Mouse (Mus musculus) left cerebral cortex, postnatal 36 days (tissue): Measurements from ENCODE around the gene Nbas. TPM values are rescaled to one million over a fixed set of nuclear protein-coding genes. Genes with fewer than 3 reads are reported as not detected.
A peak's percentile ranks its signal among the peaks of the same experiment; 100 is the strongest.

Experiments
- DNase-seq, 2 experiments: peaks; one replicate each; pipeline ENCODE4 v3.0.0; 2021 to 2022; ENCODE audit warnings: low spot score in 2 of 2, mixed read lengths in 1 of 2
- intact Hi-C: fragments of 180-260 bp; cut with DNase I; formaldehyde crosslinking; loops from one replicate; pipeline ENCODE4 v1.15.1; 2025
- total RNA-seq, 2 experiments: library from RNA; stranded (reverse); gene quantifications; 2 replicates each; pipeline ENCODE4 v1.2.3; 2021

Nbas gene
- 10 to 100 TPM; 31.3 to 33.6 TPM for total RNA-seq

DNA sequence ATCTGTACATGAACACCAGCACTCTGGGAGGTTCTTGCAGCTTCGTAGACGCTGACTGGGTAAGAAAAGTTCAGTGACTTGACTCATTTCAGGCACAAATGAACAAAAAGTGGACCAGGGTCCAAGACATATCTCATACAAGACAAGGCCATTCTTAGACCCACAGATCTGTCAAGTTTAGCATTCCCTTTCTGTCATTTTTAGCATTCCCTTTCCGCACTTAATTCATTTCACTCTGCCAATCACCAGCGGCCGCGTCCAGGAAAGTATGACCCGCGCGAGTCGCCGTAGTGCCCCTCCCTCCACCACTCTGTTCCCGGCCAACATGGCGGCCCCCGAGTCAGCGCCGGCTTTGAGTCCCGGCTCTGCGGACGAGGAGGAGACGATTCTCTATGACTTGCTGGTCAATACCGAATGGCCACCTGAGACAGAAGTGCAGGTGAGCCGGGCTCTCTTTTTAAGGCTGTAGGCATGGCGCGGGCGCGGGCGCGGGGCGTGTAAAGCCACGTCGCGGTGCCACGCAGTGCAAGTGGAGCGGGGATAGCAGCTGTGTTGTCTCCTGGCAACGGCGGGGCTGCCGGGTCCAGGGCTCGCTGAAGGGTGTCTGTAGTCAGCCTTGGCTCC is at the start of gene Nbas:
Nbas (plus strand) TSS at position 308 of the 624 bp plus-strand sequence.
- DNase-seq = peak; percentile 90 to 91
- intact Hi-C loops = no loop called here

DNA sequence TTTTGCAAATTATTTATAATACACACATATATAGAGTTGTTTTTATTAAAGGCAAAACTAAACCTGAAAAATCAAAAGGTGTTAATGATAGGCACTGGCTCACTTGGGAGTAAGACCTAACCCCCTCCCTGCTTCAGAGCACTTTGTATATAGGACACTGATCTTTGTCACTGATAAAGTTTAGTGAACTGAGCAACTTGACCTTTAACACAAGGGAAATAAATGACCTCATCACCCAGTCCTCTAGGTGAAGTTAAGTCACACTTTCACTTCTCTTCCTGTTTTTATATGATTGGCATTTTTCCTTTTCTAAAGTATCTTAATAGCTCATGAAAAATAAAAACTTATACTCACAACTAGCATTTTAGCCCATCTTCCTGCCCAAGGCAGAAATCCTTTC is 26.5 kb upstream of the Nbas start:
- DNase-seq = no peak
- intact Hi-C loops = no loop called here

DNA sequence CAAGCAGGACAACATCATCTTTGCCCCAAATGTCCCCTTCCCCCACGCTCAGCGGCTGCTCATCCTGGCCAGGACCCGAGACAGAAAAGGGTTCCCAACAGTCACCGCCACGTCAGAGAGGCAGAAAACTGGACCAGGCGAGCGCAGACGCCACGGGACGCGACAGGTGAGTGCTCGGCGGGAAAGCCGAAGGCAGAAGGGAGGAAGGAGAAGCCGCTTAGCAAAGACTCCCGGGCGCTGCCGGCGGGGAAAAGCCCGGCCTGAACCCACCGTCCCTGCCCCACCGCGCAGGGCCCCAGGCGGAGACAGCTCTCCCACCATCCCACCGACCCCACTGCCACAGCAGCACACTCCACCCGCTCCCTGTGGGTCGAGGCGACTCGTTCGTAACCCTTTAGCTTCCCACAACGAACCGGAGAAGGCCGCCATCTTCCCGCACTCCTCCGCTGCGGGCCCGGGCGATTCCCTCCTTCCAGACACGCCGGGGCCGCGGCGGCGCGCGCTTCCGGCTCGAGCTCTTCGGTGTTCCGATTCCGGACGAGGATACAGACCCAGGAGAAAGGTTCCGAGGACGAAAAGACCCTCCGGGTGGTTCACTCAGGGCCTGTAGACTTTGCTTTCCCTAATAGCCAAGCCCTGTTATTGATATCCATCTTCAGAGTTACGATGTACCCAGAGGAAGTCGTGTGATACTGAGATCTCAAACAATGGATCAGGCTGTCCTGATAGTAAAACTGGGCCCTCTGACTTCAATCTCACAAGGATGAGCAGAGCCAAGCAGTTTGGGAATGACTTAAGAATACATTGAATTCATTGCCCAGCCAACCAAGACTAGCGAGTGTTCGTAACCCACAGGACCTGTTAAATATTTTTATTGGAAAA is 20.0 kb upstream of the Nbas start, which contains the start of gene Ddx1:
Ddx1 (minus strand) TSS at position 523 of the 882 bp plus-strand sequence.
- intact Hi-C loops = no loop called here
- DNase-seq = peak; percentile 85 to 86

DNA sequence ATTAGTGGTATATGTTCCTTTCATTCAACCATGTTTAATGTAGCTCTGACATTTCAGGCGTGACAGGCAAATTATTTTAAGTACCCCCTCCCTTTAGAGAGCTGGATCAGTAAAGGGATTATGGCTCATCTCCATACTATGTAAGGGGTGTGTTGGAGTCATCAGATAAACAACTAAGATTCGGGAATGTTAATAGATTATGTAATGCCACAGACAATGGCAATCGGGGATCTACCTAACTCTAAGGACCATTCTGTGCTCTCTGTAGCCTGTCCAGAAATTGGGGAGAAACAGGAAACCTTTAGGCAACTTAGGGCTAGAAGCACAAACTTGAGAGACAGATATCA is 19.4 kb upstream of the Nbas start:
- DNase-seq = no peak
- intact Hi-C loops = no loop called here

DNA sequence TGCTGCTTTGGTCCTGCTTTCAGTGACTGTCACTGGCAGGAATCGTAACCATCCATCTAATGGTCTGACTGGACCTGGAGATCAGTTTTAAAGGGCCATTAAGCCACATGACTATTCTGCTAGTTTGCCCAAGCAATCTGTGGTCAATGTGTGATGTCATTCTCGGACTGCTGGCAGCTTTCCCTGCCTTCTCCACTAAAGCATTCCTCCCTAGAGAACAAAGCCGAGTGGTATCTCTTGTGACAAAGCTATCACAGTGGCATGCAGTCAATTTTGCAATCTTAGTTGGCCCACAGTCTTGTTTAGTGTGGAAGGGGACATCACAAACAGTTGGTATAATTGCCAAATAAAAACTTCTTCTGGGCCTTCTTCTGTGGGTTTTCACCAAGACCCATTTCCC is 13.9 kb upstream of the Nbas start:
- intact Hi-C loops = no loop called here
- DNase-seq = no peak

DNA sequence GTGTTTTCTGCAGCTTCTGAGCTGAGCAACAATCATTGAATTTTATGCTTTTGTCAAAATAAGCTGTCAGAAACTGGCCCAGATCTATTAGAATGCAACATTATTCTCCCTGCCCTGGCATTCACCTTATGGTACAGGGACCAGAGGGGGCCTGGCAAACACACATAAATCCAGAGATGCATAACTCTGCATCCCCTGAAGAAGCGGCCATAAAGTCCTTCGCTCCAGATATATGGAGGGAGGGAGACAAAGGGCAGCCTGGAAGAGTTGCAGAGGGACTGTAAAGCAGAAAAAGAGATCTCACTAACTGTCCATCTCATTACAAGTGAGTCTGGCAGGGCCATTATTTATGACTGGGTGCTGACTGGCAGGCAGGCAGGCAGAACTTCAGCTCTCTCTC is 13.2 kb upstream of the Nbas start:
- no peak for DNase-seq
- intact Hi-C loops = no loop called here

DNA sequence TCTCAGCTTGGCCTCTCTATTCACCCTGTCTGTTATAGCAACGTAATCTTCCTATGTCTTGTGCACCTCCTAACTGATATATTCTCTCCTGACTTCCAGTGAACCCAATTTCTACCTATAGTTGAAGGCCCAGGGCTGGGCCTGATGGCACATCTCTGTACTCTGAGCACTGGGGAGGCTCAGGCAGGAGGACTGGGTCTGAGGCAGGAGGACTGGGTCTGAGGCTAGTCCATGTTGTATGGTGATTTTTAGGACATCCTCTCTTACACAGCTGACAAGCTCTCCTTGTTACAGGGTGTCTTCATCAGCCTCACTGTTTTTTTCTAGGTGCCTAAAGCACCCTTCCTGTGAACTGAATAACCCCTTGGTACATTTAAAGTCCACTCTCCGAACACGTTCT is 521 bp upstream of the Nbas start:
- DNase-seq = no peak
- intact Hi-C loops = no loop called here

DNA sequence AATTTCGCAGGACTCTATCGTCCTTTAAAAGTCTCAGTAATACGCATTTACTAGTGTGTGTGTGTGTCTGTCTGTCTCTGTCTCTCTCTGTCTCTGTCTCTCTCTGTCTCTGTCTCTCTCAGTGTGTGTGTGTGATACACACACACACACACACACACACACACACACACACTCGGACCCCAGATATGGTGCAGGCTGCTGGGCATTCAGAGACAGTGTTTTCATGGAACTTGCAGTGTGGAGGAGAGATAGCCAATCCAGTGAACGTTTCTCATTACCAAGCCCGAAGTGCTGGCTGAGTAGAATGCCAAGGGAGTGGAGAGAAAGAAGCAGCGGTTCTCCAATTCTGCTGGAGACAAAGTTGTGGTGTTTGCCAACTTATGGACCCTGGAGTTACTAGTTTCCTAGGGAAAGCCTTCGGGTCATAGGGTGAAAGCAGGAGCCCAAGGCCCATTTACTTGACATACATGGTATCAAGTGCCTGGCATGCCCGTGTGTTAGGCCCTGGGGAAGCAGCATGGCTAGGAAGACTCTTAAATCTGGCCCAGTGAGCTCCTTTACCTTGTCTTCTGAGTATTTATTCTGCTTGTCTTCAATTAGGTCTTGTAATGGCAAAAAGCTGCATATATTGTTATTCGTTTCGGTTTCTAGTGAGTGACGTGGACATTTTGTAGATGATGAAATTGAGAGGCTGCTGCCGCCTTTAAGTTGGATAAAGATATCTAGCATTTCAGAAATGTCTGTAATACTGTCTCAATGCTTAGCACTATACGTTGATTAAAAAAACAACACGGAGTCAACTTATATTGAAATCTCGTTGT is 847 bp downstream of the Nbas start:
- intact Hi-C loops = no loop called here
- DNase-seq = no peak

DNA sequence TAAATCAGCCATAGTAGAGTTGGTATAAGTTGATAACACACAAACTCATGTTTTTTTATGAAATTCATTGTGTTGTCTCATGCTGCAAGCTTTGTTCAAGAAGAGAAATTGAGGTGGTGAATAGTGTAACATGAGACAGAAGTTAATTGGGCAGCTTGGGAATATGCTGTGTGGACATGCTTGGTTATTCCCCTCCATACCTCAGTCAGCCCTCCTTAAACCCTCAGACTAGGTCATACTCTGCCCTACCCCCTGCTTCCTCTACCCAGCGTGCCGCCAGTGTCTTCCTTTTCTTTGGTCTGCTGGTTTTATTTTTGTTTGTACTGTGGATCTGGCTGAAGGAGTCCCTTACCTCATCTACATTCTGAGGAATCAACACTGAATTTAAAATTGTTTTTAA is 22.5 kb downstream of the Nbas start:
- intact Hi-C loops = no loop called here
- no peak for DNase-seq

DNA sequence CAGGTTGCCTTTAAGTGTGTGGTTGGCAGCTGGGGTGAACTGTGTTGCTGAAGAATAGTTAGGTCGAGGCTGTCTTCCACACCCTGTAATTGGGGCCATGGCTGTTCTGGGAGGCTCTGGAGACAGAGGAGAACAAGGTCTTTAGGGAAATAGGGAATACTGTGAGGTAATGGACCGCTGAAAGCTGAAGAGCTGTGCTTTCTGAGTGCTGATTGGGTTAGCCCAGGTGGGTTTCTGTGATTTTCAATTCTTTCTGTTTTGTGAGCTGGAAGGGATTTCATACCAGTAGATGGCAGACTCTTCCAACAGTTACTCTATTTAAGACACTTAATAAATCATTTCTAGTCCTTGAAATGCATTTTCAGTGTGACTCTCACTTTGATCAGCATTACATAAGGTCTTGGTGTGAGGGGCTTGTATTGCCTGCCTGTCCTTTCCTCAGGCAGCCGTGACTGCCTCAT is 24.5 kb downstream of the Nbas start:
- no peak for DNase-seq
- intact Hi-C loops = no loop called here

DNA sequence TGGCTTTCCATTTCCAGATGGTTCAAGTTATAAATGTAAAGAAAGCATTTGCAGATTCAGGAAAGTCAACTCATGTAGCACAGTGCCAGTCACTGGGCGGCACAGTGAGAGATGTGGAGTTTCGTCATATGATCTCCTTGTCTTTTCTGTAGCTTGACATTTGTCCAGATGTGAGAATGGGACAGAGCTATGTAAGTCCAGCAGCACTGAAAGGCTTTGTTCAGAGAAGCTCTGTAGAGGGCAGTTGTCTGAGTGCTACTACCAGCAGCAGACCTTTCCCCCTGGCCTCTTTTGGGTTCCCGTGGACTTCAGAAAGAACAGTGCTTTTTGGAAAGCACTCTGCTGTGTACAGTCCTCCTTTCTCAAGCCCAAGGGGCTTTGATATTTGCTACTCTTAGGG is 34.1 kb downstream of the Nbas start:
- intact Hi-C loops = no loop called here
- DNase-seq = no peak

DNA sequence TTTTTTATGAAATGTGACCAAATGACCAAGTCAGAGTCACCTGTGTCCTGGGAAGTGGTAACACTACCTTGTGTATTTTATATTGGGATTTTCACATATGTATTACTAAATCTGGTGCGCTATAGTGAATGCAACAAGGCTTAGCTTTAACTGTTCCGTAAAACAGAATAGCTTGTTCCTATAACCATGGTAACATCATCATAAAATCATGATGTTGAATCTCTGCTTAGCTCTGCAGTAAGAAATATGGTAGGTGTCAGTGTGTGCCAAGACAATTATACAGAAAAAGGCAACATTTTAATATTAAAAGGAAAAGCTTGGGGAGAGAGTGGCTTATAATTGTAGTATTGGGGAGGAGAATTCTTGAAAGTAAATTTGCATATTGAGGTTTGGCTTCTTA is 45.0 kb downstream of the Nbas start:
- intact Hi-C loops = no loop called here
- DNase-seq = no peak

DNA sequence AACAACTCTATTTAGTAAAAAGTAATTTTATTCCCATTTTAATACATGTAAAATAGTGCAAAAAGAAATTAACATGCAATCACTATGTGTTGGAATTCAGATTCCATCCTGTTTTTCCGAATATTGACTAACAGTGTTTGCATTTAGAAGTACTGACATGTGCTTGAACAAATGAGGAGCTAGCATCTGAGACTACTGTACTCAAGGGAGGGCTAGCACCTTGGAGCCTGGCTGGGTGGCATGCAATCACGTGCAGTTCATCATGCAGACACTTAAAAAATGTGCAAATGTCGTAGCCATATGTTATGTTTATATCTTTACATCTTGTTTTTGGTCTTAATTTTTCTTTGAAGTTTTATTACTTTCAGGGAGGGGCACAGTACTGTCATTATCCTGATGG is 45.5 kb downstream of the Nbas start:
- intact Hi-C loops = no loop called here
- no peak for DNase-seq

DNA sequence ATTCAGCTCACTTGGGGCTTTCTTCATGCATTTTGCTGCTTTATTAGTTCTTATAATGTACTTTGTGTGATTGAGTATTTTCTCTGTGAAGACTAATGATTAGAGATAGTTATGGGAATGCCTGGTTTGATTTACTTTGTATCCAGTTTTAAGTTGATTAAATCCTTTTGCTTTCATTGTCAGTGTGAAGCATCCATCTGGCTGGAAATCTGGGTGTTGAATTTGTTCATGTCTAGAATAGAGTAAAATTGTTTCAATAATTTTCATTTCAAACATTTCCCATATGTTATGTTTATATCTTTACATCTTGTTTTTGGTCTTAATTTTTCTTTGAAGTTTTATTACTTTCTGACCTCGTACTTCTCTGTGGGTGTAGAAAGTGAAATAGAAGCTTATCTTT is 46.1 kb downstream of the Nbas start:
- intact Hi-C loops = no loop called here
- DNase-seq = no peak

DNA sequence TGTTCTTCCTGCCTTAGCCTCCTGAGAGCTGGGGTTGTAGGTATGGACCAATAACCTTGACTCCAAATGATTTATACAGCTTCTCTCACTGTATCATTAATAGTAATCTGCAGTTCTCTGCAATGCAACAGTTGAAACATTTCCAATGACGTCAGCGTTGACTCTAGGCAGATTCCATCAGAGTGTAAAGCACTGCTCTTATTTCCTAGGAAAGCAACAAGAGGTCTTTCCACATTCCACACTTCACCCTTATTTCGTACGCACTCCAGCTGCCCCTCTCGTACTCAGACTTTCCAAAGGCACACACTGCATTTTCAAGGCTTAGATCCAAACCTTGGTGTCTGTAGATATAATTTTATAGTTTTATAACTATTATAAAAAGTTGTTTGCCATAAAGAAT is 73.6 kb downstream of the Nbas start:
- intact Hi-C loops = no loop called here
- no peak for DNase-seq

DNA sequence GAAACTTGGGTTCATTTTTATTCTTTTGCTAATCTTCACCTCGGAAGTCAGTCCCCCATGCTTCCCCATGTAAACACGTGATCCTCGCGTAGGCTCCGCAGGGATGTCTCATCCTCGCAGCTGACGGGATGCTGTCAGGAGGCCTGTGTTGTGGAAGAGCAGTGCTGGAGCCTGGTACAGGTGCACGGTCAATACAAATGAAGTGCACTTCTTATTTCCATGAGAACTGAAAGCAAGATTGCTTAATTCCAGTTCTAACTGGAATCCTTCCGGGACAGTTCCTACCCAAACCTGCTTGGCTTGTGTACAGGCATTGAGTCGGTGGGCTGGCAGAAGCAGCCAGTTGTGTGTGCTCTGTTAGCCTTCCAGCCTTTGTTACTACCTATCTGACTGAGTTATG is 87.3 kb downstream of the Nbas start:
- intact Hi-C loops = no loop called here
- DNase-seq = no peak

DNA sequence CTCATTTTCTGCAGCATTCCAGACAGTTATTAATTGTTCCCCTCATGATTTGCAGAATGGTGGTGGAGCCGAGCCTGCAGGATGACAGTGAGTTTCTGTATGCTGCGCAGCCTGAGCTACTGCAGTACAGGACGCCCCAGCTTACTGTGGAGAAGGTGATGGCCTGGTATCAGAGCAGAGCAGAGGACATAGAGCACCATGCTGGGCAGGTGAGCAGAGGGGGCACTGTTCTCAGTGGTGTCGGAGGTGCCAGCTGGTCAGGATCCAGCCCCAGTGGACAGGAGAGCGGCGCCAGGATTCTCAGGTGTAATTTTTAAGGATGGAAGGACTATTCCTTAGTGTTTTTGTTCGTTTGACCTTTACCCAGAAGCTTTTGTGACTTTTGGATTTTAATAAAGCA is 87.8 kb downstream of the Nbas start:
- intact Hi-C loops = no loop called here
- DNase-seq = no peak

DNA sequence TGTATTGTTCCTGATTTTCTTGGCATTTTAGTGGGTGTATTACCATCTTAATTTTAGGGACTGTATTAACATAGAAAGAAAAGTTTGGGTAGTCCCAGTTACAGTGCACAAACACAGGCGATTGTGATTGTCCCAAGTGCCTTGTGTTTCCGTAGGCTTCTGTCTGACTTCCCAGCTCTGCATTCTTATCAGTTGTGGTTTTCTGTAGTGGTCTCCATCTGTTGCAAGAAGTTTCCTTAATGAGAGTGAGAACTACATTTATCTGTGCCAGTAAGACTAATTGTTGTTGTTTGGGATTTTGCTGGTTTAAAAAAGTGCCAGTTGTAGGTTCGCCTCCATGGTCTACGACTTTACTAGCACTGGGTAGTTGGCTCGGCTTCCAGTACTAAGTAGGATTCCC is 88.3 kb downstream of the Nbas start:
- intact Hi-C loops = no loop called here
- no peak for DNase-seq

DNA sequence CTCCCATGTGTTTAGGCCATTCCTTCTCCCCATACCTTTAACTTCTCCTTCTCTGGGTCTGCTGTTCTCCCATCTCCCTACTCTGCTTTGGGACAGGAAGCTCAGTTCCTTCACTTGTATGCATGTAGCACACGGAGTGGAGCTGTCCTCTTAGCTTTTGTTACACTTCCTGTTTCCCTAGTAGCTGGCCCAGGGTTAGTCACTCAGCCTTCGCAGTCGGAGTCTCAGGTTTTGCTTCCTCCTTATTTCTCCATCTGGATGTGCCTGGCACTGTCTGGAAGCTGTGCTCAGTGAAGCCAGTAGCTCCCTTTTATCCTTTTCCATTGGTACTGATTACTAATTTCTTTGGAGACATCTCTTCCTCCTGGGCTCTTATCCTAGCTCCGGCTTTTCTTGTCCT is 89.9 kb downstream of the Nbas start:
- intact Hi-C loops = no loop called here
- DNase-seq = no peak

DNA sequence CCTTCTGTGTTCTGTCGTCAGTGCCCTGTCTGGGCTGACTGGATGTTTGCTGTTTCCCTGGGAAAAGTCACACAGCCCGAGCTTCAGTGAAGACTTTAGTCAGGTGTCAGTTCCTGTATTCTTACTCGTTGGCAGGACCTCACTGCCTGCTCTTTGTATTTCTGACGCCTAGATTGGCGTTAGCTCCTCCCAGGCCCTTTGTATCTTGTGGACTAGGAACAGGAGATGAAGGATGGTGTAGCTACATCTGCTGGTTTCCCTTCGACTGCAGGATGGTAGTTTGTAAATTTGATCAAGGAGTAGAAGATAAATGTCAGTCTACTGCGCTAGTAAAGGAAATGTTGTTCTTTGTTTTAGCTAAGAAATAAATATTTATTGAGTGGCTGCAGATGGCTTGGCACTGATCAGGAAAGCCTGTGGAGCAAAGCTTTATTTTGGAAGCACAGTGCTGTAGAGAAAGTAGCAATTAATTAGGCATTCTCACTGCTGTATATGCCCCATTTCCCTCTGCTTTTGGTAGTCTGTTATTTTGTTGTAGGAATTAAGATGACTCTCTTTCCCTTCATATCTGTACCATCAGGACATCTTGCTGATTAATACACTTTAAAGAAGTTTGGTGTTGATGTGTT is 91.4 kb downstream of the Nbas start:
- no peak for DNase-seq
- intact Hi-C loops = no loop called here
